Mouse (Mus musculus): ENCODE data around the gene Rsbn1.
A peak's percentile ranks its signal among the peaks of the same experiment; 100 is the strongest.

The Rsbn1 gene

DNA sequence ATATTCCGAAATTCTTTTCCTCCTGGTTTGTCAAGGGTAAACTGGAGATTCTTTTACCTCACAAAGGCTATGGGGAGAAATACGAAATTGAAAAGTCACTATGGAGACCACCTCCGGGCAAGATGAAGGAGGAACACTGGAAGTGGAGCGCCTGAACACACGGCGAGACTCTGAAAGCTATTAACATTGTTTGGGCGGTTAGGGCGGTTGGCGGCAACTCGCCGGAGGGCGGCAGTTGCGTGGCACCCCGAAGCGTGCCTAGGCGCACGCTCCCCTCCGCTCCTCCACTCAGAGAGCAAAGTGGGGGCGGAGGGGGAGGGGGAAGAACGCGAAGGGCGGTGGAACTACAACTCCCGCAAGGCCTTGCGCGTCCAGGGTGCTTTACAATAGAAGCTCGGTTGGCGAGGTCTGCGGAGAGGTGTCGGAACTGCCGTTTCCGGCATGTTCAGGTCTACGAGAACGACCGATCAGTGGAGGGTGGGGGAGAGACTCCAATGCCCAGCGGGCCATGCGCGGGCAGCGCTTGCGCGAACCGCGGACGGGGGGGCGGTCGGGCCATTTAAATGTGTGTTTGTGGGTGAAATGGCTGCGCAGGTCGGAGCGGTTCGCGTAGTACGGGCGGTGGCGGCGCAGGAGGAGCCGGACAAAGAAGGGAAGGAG lies at the start of gene Rsbn1:
Gene Rsbn1, plus strand, starts transcription at position 111 of the 660 bp plus-strand sequence.
- DNase-seq, result peak; percentile 97 to 98

DNA sequence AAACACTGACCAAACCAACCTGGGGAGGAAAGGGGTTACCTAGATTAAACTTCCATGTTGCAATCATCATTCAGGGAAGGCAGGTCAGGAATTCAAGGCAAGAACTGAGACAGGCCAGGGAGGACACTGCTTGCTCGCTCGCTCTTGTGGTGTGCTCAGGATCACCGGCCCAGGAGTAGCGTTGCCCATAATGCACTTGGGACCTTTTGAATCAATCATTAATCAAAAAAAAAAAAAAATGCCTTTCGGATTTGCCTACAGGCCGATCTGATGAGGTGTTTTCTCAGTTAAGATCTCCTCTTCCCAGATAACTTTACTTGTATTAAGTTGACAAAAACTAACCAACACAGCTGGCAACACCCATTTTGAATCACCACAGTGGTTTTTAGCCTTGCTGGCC lies 49.7 kb upstream of the Rsbn1 start:
- no peak for DNase-seq

DNA sequence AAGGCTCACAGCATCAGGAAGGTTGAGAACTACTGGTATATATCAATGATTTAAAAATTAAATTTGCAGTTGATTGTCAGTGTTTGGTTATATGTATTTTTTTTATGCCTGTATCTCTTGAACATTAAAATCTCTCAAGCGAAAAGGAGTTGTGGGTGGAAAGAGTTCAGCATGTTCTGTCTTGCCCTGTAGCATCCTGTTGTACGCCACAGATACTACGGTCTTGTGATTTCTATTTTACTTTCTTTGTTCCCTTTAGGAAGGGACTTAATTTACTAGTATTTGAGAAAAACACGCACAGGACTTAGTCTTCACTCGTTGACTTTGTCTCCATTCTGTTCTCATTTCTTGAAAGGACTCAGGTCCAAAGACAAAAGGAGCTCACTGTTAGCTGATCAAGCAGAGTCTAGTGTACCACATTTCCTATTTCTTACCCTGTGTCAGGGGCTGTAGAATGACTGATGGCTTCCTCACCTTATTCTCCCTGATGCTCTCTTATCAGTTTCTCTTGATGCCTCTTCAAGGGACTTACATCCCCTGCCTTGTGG lies 46.4 kb upstream of the Rsbn1 start:
- DNase-seq, result no peak

DNA sequence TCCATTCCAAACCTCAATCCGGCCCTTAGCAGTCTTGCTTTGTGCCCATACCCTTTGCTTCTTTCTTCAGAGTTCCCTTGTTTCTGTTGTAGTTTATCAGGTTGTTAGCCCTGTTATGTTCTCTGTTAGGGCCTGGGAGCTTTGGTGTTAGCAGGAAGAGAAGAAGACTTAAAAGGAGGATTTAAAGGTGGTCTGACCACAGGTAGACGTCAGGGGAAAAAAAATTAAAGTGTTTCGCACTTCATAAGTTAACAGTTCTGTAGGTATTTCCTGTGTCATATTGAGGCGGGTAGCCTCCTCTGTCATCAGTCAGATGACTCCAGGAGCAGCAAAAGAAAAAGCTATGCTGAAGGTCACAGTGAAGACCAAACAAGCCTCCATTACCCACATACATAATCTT lies 45.9 kb upstream of the Rsbn1 start:
- no peak for DNase-seq

DNA sequence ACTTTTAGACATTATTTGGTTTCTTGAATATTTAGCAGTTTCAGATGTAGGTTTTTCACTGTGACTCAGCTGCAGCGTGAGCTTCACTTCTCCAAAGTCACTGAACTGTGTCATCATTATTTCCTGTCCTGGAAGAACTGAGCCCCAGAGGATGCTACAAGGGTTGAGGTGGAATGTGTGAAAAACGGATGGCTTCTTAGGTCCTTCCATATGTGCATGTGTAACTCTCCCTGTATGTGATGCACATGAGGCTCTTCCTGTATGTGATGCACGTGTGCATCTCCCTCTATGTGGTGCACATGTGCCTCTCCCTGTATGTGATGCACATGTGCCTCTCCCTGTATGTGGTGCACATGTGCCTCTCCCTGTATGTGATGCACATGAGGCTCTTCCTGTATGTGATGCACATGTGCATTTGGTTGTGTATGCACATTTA lies 41.2 kb upstream of the Rsbn1 start:
- DNase-seq, result no peak

DNA sequence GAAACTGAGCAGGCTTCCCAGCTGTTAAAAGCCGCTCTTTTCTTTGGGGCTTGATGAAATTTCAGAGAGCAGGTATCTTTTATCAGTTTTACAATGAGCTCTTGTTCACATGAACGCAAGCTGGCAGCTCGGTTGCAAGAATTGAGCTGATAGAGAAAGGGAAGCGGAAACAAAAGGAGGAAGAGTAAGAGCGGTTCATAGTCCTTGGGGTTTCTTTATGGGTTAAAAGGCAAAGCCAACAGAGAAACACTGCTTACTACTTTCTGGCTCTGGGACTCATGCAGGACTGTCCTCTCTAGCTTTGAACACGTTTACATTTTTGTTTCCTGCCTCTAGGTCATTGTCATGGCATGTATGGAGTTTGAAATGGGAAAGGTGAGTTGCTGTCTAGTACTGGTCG lies 39.6 kb upstream of the Rsbn1 start:
- DNase-seq, result no peak

DNA sequence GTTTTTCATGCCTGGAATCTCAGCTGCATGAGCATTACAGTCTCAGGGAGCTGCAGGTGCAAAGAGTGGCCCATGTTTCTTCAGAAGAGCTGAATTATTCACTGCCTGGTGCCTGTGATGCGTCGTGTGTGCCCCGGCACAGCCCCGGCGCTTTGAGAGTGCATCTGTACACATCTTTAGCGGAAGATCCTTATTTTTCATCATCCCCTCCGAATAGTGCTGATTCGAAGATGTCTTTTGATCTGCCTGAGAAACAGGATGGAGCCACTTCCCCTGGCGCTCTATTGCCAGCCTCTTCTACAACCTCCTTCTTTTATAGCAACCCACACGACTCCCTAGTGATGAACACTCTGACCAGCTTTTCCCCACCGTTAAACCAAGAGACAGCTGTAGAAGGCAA lies 28.0 kb upstream of the Rsbn1 start:
- no peak for DNase-seq

DNA sequence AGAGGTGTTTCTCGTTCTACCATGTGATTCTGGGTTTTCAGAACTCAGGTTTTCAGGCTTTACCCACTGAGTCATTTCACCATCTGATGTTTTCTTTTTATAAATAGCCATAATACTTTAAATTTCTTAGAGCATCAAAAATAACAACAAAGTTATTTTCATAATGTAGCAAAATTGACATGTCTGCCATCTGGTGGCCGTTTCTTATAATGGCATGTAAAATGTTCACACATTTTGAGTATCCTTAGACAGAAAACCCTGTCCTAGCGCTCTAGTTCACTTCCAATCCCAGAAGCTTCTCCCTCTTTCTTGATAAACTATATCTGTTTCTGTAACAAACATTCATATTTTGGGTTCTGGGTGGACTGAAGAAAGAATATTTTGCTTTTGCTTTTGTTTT lies 26.3 kb upstream of the Rsbn1 start:
- peak; percentile 33 to 73 for DNase-seq

DNA sequence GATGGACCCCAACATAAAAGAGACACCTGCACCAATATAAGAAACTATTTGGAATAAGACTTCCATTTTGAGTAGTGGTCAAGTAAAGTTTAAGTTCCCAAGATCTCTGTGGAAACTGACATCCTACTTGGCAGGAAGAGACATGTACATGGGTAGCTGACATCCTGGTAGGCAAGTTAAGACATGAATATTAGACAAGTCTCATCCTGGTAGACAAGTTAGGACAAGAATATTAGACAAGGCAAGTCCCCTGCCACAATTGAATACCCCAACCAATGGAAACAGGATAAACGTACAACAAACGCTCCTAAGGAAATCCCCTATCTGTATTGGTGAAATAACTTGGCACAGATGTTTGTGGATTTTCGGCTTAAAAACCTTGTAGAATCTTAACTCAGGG lies 20.5 kb upstream of the Rsbn1 start:
- DNase-seq, result no peak

DNA sequence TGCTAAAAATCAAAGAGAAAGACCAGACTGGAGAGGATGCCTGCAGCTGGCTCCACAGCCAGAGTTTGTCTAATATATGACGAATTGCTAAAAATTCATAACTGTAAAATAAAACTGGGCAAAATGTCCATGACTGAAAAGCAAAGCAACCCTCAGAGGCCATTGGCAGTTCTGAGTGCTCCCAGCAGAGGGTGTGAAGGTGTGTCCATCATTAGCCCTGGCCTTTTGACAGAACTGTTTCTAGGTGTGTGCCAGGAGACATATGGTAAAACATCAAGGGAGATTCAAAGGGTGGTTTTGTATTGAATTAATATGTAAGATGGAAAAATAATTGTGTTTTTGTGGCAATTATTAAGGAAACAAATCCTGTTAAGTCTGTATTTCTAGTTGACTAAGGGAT lies 9.2 kb upstream of the Rsbn1 start:
- DNase-seq, result peak; percentile 74 to 84

DNA sequence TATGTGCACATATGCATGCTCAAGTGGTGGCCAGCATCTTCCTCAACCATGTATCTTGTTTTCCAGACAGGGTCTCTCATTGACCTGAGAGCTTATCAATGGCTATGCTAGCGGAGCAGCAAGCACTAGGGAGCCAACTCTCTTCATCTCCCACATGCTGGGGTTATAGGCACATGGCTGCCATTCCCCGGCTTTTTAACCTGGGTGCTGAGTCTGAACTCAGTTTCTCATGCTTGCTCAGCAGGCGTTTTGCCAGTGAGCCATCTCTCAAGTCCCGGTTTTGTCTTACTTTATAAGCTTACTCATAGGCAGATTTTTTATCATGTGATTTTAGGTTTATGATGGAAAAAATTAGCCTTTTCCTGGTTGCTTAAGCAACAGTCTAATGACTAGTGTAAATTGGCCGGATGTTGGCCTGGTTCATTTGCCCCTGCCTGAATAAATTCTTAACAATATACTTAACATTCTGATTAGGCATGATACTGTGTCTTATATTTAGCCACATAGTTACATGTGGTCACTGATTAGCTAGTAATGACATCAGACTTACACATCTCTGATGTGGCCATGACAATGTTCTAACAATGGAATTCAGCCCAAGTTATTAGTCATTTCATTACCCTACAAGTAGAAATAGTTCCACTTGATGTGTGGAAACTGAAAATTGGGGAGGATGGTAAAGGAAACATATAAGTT lies 6.4 kb upstream of the Rsbn1 start:
- DNase-seq, result no peak

DNA sequence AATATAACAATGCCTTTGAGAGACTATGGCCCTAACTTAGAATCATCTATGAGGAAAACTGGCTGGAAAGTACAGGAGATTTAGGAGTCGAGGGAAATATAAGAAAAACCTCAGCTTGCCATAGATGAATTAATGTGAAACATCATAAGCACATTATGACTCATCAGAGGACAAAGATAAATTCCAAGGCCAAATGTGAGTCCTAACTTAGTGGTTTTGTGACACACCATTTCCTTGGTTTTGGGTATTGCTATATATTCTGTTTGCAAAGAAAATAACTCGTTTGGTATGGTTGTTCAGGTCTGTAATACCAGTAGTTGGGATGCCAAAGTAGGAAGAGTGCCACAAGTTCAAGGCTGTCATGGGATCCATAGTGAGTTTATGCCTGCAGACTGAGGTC lies 5.1 kb upstream of the Rsbn1 start:
- DNase-seq, result no peak

DNA sequence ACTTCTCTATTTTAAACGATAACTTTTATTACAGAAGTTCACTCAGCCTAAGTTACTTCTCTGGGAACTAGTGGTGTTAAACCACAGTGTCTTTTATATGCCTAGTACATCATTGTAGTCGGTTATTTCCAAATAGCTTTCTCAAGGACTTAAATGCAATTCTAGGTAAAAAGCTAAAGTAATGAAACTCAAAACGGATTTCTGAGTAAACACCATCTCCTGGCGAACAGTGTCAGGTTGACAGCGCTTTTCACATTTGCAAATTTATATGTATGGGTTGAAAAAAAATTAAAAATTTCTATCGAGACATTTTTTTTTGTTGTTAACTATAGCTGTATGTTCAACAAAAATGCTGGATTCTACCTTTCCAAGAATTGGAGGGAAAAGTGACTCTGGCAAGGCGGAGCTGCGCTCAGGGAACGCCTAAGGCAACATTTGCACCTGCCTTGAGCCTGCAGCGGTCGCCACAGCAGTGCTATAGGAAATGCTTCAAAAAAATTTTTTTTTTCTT lies 414 bp upstream of the Rsbn1 start:
- DNase-seq, result peak in 1 of 2 experiments; percentile 54

DNA sequence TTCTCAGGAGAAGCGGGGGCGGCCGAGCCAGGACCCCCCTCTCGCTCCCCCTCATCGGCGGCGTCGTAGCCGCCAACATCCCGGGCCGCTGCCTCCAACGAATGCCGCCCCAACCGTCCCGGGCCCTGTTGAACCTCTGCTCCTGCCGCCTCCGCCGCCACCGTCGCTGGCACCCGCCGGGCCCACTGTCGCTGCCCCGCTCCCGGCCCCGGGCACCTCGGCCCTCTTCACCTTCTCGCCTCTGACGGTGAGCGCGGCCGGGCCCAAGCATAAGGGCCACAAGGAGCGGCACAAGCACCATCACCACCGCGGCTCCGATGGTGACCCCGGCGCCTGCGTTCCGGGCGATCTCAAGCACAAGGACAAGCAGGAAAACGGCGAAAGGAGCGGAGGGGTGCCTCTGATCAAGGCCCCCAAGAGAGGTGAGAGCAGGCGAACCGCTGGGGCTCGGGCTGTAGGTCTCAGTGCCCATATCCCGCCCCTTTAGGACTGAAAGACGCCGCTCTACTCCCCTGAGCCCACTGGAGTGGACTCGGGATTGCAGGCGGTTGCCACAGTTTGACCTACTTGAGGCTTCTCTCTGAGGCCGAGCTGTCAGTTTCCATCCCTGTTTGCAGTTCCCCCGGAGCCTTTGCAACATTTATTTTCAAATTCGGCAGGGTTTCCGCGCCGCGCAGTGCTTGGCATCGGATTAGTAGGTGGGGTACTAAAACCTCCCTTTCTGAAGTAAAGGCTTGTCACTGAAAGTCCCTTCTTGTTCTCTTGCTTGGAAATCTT lies 1.0 kb downstream of the Rsbn1 start:
- no peak for DNase-seq

DNA sequence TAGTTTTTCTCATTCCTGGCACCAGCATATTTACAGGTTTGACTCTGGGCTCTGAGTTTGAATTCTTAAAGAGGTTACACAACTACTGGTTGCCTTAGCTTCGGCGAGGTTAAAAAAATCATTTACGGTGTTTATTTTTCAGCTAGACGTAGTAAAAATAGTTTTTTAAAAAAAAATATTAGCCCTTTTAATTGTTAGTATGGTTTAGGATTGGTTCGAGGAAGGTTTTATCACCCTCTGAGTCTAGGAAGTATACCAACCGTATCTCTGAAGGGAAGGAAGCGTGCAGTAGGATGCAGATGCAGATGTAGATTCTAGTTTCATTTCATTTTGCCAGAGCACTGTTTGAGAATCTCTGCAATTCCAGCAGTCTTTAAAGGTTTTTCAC lies 1.6 kb downstream of the Rsbn1 start:
- no peak for DNase-seq

DNA sequence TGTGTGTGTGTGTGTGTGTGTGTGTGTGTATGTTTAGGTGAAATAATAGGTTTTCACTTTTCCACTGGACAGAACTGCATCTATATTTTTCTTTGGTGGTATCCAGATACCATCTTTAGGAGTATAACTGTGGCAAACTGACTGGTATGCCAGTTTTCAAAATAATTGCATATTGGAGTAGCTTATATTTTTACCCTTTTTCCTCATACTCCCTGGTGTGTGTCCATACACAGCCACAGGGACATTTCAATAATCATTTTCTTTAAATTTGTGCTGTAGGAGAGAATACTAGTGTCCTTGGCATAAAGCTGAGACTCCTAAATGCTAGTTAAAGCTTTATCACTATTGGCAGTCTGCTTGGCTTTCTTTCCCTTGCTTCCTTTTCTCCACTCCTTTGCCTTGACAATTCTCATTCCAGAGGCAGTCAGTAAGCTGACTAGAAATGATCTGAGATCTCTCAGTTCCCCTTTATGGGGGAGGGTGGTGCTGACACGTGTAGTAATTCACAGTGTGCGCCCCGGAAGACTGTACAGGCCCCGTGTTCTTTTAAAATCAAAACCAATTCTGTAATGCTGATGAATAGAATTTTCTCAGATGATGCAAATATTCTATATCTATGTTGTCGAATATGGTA lies 2.4 kb downstream of the Rsbn1 start:
- no peak for DNase-seq

DNA sequence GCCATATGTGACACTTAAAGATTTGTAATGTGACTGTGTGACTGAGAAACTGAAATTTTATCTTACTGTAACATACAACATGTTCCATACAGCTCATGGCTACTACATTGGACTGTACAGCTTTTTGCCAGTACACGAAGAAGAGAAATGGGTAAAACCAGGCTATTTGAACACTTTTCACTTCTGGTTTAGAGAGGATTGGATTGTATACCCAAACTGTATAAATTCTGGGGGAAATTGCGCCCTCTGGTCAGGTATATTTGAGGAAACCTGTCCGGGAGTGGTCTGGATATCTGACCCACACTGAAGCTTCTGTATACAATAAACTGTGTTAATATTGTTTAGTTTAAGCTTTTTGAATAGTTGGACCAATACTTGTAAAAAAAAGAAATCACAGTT lies 2.9 kb downstream of the Rsbn1 start:
- no peak for DNase-seq

DNA sequence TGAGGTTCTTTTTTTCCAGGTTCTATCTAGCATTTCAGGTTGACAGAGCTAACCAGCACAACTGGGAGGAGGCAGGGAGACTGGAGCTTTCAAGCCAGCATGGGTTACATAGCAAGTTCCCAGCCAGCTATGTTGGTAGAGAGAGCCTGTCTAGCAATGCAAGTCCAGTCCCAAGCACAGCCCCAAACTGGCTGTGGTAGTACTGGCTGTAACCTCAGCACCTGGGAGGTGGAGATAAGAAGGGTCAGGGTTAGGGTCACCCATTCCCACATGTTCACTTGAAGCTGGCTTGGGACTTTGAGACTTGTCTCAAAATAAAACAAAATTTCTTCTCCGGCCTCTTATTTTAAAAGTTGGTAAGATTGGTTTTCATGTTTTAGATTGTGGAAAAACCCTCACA lies 6.2 kb downstream of the Rsbn1 start:
- DNase-seq, result no peak

DNA sequence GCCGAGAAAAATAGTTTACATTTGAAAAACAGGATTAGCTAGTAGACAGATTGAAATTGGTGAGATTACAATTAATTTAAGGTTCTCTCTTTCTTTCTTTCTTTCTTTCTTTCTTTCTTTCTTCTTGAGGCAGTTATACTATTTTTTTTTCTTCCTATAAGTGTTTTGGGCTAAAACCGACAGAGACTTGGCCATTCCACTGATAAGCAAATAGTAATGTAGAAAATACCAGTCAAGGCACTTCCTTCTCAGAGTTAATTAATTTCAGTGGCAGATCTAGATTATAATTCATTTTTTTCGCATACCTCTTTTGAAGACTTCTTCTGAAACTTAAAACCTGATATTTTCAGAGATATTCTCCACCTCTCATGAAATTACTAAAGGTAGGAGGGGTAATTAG lies 11.4 kb downstream of the Rsbn1 start:
- no peak for DNase-seq

DNA sequence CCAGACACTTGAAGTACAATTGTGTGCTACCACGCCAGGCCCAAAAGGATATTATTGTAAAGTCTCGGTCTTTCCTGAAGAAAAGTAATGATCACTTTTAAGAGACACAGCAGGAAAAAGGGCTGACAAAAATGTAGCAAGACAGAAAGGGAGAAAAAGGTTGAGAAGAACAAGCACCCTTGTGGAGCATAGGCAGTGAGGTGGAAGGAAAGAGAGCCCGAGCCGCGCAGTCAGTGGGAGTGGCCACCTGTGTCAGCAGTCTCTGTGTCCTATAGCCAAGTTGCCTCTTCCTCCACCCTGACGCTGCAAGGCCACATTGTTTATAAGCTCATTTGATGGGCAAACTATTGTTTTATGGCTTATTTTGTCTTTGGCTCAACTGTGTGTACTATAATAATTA lies 13.6 kb downstream of the Rsbn1 start:
- DNase-seq, result peak; percentile 43 to 64

DNA sequence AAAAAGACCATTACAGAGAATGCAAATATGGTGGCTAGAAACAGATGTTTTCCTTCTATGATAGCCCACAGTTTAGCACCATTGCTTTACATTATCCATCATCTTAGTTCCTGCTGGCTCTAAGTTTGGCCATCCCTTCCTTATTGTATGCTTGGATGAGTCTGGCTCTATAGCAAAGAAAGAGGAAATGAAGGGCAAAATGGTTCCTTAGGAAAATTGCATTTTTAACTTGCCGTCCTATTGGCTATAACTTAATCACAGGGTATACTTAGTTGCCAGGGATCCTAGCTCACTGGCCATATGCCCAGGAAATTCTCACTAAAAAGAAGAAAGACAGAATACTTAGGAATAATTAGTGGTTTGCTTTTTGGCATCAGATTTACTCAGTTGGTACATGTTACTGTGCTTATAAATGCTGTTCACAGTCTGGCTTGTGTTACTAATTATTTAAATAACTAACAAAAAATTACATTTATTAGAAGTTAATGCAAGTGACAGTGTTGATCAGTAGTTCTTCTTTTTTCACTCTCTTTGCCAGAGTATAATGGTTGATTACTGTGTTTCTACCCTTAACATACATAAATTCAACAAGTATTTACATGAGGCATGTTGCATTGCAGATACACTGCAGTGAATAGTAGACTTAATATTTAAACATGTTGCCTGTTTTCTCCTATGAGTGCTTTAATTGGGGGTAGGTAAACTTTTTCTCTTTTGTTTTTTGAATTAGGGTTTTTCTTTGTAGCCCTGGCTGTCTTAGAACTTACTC lies 31.1 kb downstream of the Rsbn1 start:
- DNase-seq, result no peak

DNA sequence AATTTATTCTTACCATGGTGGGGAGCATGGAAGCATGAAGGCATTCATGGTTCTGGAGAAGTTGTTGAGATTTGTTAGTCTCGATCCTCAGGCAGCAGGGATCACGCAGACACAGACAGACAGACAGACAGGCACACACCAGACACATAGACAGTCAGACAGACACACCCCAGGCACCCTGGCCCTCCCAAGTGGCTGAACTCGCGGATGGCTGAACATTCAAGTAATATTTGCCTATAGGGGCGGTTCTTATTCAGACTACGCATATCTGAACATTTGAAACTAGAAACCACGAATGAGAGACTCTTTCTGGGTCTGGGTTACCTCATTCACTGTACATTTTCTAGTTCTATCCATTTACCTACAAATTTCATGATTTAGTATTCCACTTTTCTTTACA lies 34.7 kb downstream of the Rsbn1 start:
- DNase-seq, result no peak
